Mouse (Mus musculus) erythroid progenitor cell, adult 5-6 weeks (primary cell): Measurements from ENCODE around the gene Gm382. TPM values are rescaled to one million over a fixed set of nuclear protein-coding genes. Genes with fewer than 3 reads are reported as not detected.

Source experiments
- ATAC-seq: replicated peaks from 2 replicates; pipeline ENCODE4 v1.8.0; 2016; ENCODE audit warnings: moderate number of reproducible peaks, mild to moderate bottlenecking, moderate TSS enrichment, inconsistent platforms; ENCODE audit not compliant: poor library complexity, low FRiP score, severe bottlenecking
- total RNA-seq, 2 experiments: library from RNA; stranded (forward) in 1 of 2; stranded (reverse) in 1 of 2; fragments of 150-400 nt in 1 of 2; fragments of 186-747, 209-891 nt in 1 of 2; gene quantifications; 2 replicates each; pipeline versions ENCODE4 v1.2.3 to v1.2.4; 2015 to 2017; ENCODE audit warnings: low replicate concordance in 2 of 2

The Gm382 gene
- total RNA-seq (2015; ENCODE audit: low replicate concordance) (not detected in 2 replicates), total RNA-seq (2017; ENCODE audit: low replicate concordance) (not detected in 2 replicates)

GRCm38 (mm10) chrX:127039672-127040071, at the start of gene Gm382:
Gm382 (plus strand) TSS chrX:127039972.
- no peak for ATAC-seq

DNA sequence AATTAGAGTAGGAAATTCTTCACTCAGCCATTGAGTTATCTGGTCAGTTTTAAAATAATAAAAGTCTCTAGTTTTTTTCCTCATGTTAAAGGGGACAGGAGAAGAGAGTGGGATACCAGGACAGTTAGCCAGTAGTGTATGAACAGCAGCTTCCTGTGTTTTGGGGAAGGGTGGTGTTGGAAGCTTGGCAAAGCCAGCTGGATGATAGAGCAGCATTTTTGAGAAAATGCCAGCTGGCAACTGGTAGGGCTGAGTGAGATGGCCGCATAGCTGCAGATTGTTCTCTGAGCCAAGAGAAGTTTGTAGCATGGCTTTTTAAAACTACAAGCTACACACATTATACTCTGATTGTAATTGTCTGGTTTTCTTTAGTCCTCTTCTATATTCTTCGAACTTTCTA, 30.4 kb downstream of the Gm382 start:
- ATAC-seq = no peak

GRCm38 (mm10) chrX:127091282-127091681, 51.5 kb downstream of the Gm382 start:
- no peak for ATAC-seq

DNA sequence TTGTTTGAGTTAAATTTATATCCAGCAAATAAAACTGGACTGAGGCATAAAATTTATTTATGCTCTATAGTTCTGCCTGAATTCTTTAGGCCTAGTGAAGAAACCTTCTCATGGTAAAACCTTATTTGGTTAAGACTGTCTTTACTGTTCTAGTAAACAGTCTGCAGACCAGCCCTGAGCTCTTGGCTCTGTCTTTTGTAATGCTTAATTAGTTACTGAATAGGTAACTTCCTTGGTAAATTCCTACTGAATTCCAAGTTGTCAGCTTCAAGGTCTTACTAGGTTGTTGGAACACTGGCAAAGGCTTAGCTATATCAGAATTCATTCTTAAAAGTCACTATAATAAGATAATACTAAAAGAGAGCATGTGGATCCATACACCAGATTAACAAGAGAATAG, 53.3 kb downstream of the Gm382 start:
- no peak for ATAC-seq

DNA sequence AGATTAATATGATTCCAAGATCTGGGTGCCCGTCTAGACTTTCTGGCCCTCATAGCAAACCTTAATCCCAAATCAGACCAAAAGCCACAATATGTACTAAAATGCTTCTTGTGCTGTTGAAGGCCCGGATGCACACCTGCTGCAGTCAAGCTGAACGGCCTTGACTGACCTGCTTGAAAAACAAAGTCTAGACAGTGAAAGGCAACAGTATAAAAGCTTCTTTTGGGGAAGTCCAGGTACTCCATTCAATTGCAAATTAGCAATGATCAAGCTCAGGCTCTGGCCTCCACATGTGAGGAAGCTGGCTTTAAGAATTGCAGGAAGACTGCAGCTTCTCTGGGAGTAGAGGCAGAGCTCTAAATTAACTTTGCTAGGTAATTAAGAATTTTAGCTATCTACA, 54.2 kb downstream of the Gm382 start:
- no peak for ATAC-seq

- no peak for ATAC-seq
Measured at GRCm38 (mm10) chrX:127104341-127104740, 64.6 kb downstream of the Gm382 start.

Other genes starting within 250 kb of the Gm382 start
- gene 4932411N23Rik, start 224.1 kb upstream of the Gm382 start, total RNA-seq (2015; ENCODE audit: low replicate concordance) = not detected in 2 replicates
- not detected in 2 replicates for gene 4932411N23Rik, start 224.1 kb upstream of the Gm382 start, total RNA-seq (2017; ENCODE audit: low replicate concordance)